Mouse (Mus musculus) hindbrain, embryonic 14.5 days (tissue): ENCODE results near the gene Mical3. TPM values are rescaled to one million over a fixed set of nuclear protein-coding genes. Genes with fewer than 3 reads are reported as not detected.
"Not testable (repeated sequence)": the region's sequence is repeated elsewhere in the genome, so short reads cannot be mapped to it uniquely, and the experiment has no call there.

Source experiments
- ATAC-seq: fragments of 200-750 bp; cut with Nextera tagmentation; 2 replicates; pipeline ENCODE4 v1.8.0; 2017; ENCODE audit warnings: moderate number of reproducible peaks, mild to moderate bottlenecking, moderate TSS enrichment, moderate library complexity; ENCODE audit not compliant: low FRiP score
- DNase-seq: peaks from one replicate; pipeline ENCODE4 v3.0.0-alpha.2; 2015; ENCODE audit warnings: low spot score
- H3K27ac ChIP-seq: fragments of 300-500 bp; sonication (generic); 2 replicates; pipeline ENCODE4 v1.5.1; 2014; ENCODE audit warnings: mild to moderate bottlenecking, moderate library complexity
- H3K27me3 ChIP-seq: fragments of 300-500 bp; sonication (generic); 2 replicates; pipeline ENCODE4 v1.6.1; 2014; ENCODE audit warnings: mild to moderate bottlenecking, low read length, mixed read lengths; ENCODE audit not compliant: control insufficient read depth, insufficient read depth
- H3K36me3 ChIP-seq: fragments of 300-500 bp; sonication (generic); replicated peaks from 2 replicates; pipeline ENCODE4 v1.6.1; 2014; ENCODE audit not compliant: control insufficient read depth, insufficient read depth
- H3K4me1 ChIP-seq: fragments of 300-500 bp; sonication (generic); replicated peaks from 2 replicates; pipeline ENCODE4 v1.6.1; 2014; ENCODE audit warnings: antibody characterized with exemption, low read length, mixed read lengths; ENCODE audit not compliant: control insufficient read depth, insufficient read depth
- H3K4me2 ChIP-seq: fragments of 300-500 bp; sonication (generic); replicated peaks from 2 replicates; pipeline ENCODE4 v1.6.1; 2014; ENCODE audit warnings: mild to moderate bottlenecking, moderate library complexity
- H3K4me3 ChIP-seq: fragments of 300-500 bp; sonication (generic); replicated peaks from 2 replicates; pipeline ENCODE4 v1.5.1; 2014; ENCODE audit warnings: mild to moderate bottlenecking, low read length
- H3K9ac ChIP-seq: fragments of 300-500 bp; sonication (generic); 2 replicates; pipeline ENCODE4 v1.6.1; 2014
- H3K9me3 ChIP-seq: fragments of 300-500 bp; sonication (generic); 2 replicates; pipeline ENCODE4 v1.6.1; 2016; ENCODE audit warnings: low read length; ENCODE audit not compliant: control insufficient read depth
- WGBS: fragments of 180-500 bp; shearing (Covaris S2); extraction: QIAGEN DNeasy Blood & Tissue Kit; methylation state at CpG from one replicate; pipeline ENCODE4 v1.1.7; 2014; 5-methylcytosine and 5-hydroxymethylcytosine counted together
- polyA plus RNA-seq: library from polyadenylated mRNA; unstranded; fragments of >200 nt; fragmentation: Nextera tagmentation; extraction: Ambion mirVana; gene quantifications from 2 replicates; pipeline ENCODE4 v1.2.1, GENCODE M21; 2014

Mical3 gene
- polyA plus RNA-seq, 1 experiment from 2014 or later: 49.4 TPM

DNA sequence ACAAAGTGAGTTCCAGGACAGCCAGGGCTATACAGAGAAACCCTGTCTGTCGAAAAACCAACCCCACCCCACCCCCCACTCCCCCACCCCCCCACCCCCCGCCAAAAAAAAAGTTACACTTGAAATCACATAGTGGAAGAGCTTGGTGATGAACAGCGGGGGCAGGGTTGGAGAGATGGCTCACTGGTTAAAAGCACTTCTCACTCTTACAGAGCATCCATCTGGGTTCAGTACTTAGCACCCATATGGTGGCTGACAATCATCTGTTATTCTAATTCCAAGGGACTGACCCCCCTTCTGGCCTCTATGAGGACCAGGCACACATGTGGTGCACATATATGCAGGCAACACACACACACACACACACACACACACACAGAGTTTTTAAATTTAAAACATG lies 212.8 kb downstream of the Mical3 start:
- no peaks in the 10 kb centered on the region for H3K27me3 ChIP-seq

DNA sequence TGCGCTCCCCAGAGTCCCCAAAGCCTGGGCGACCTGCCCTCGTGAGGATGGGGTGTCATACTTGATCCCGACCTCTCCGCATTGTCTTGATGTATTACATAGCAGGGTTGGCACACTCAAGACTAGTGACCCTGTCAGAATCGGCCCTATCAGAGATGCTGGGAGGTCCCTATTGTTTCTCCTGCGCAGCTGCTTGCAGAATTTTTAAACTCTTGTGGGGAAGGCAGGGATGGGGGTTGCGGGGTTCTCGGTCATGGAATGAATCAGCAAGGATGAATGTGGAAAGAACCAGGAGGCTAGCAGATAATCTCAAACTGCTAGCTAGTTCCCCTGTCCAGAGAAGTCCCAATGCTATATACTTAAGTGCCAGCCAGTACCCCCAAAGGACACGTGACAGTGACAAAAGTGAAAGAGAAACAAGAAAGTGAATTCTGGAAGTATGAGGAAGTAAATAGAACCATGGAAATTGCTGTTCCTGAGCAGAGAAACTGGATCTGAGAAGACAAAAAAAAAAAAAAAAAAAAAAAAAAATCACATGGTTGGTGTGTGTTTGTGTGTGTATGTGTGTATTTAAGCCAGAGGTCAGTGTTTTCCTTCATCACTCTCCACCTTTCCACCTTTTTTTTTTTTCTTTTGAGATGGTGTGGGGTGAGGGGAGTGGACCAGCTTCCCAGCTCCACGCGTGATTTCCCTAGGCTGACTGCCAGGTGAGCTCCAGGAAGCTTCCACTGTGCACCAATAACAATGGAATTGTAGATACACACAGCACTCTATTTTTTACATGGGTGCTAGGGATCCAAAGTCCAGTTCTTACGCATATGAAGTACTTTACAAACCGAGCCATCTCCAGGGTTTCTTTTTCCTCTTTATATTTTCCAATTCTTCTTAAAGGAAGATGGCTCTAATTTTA lies 213.6 kb downstream of the Mical3 start:
- Histone ChIP-seq H3K4me3 (peak overlapping the region; percentile 73), H3K4me1 (peaks cover 10% of the 10 kb centered on the region), H3K4me2 (peak overlapping the region; percentile 88), H3K9ac (peak overlapping the region; percentile 69)
- 32% methylated on average over 8 of the region's 14 CpGs for WGBS
- not testable (repeated sequence) for H3K9me3 ChIP-seq, ATAC-seq, DNase-seq, H3K27me3 ChIP-seq, H3K27ac ChIP-seq, H3K36me3 ChIP-seq

More for the DNA sequence above, 212.8 kb downstream of the Mical3 start:
- H3K9me3 ChIP-seq: no peaks in the 10 kb centered on the region
- no peak overlapping the region for H3K4me3 ChIP-seq
- H3K27ac ChIP-seq: no peak overlapping the region
- WGBS: 59% methylated on average over 3 of the region's 3 CpGs
- peaks cover 10% of the 10 kb centered on the region for H3K4me1 ChIP-seq
- no peaks in the 10 kb centered on the region for H3K36me3 ChIP-seq
- DNase-seq (no peak), ATAC-seq (no peak)
- no peak overlapping the region for H3K4me2 ChIP-seq
- no peak overlapping the region for H3K9ac ChIP-seq

DNA sequence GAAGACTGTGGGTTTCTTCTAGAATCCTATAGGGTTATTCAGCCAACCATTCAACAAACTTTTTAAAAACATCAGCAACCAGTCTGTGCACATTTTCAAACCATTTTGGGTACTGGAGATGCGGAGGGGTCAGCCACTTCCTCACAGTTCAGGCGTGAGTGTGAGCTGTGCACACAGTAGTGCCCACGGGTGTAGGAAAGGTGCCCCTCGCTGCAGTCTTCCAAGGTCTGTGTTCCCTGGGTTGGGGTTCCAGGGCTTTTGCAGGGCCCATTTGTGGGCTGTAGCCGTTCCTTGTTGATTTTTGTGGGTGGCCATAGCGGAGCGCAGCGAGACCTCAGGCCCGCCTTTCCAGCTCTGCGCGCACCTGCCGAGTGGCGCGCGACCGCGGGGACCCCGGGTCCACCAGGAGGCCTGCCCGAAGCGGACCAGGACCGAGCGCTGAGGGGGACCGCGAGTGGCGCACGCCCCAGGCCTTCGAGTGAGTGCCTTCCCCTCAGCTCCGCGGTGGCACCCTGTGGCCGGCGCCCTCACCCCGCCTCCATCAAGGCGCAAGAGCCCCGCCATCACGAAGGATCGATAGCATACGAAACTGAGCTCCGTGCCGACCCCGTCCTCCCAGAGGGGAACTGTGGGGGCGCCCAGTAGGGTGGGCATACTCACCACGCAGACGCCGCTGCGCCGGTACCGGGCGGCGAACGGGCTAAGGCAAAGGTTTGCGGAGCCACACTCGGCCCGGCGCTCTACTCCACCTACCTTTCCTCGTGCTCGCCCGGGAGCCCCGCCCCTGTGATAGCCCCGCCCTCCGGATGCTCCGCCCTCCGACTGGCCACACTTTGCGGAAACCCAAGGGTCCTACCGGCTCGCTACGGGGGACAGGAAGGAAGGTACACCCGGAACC lies 214.5 kb downstream of the Mical3 start, which contains the start of gene Bid:
Bid (minus strand) TSS at position 780 of the 898 bp plus-strand sequence.
- peak; percentile 91 for ATAC-seq
- Histone ChIP-seq H3K27ac (peak within 1 kb of the TSS; percentile 47; the same call in 1 of the 2 replicates), H3K27me3 (no peaks in the 10 kb centered on the region), H3K9me3 (no peaks in the 10 kb centered on the region), H3K4me2 (peak within 1 kb of the TSS; percentile 88), H3K4me1 (peaks cover 10% of the 10 kb centered on the region), H3K4me3 (peak within 1 kb of the TSS; percentile 73), H3K9ac (peak within 1 kb of the TSS; percentile 69), H3K36me3 (no peaks in the 10 kb centered on the region)
- DNase-seq: peak; percentile 72
- WGBS: 1% methylated on average over 66 of the region's 67 CpGs

DNA sequence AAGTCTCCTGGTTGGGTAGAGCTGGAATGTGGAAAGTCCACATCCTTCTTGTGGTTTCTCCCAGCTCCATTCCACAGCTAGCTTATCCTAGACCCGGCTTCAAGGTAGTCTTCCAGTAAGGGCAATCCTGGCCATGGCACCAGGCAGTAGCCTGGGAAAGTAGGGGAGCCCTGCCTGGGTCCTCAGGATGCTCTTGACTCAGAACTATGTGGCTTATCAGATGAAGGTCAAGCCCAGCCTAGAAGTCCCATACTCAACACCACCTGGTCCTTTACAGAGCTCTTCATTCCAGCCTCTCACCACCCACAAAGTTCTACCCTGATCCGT lies 215.2 kb downstream of the Mical3 start:
- H3K27ac ChIP-seq: no peak overlapping the region
- peaks cover 10% of the 10 kb centered on the region for H3K4me1 ChIP-seq
- no peak for ATAC-seq
- no peaks in the 10 kb centered on the region for H3K9me3 ChIP-seq
- no peaks in the 10 kb centered on the region for H3K27me3 ChIP-seq
- H3K4me3 ChIP-seq: peak overlapping the region; percentile 73; the same call in 1 of the 2 replicates
- H3K4me2 ChIP-seq: peak overlapping the region; percentile 88
- 37% methylated on average over 2 of the region's 2 CpGs for WGBS
- H3K9ac ChIP-seq: 0 out of 2 replicates have a peak overlapping the region, but pooled peaks have one; percentile 69
- H3K36me3 ChIP-seq: no peaks in the 10 kb centered on the region
- DNase-seq: no peak

DNA sequence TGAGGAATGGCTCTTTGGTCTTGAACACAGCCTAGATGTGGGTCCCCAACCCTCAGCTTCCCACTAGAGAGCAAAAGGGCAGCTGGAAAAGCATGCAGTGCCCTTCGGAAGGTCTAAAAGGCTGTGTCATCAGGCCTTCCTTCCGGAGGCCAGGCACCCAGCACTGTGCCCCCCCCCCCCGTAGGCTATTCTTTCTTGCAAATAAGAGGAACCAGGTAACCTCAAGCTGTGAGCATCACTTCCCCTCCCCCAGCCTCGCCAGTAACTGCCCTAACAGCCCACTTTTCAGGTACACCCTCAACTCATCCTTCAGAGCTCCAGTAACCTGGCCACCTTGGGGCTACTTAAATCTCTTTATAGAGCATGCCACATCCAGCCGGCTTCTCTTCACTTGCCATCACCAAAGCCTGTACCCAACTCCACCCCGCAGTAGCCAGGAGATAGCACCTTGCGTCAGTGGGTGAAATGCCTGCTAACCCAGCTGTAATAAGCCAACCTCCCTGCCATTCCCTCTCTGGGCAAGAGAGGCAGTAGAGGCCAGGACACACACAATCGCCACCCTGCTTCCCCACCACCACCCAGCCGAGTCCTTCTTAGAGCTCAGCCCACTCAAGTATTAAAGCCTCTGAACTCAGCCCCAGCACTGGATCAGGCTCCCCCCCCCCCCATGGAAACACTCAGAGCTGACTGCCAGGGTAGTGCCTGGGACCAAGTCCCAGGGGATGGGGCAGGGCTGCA lies 215.7 kb downstream of the Mical3 start:
- no peaks in the 10 kb centered on the region for H3K27me3 ChIP-seq
- DNase-seq (no peak), ATAC-seq (no peak)
- WGBS: 54% methylated on average over 9 of the region's 9 CpGs
- H3K4me3 ChIP-seq: peak overlapping the region; percentile 73; the same call in 1 of the 2 replicates
- H3K36me3 ChIP-seq: no peaks in the 10 kb centered on the region
- H3K9me3 ChIP-seq: no peaks in the 10 kb centered on the region
- no peak overlapping the region for H3K27ac ChIP-seq
- peak overlapping the region; percentile 88 for H3K4me2 ChIP-seq
- H3K4me1 ChIP-seq: peaks cover 10% of the 10 kb centered on the region
- no peak overlapping the region for H3K9ac ChIP-seq

DNA sequence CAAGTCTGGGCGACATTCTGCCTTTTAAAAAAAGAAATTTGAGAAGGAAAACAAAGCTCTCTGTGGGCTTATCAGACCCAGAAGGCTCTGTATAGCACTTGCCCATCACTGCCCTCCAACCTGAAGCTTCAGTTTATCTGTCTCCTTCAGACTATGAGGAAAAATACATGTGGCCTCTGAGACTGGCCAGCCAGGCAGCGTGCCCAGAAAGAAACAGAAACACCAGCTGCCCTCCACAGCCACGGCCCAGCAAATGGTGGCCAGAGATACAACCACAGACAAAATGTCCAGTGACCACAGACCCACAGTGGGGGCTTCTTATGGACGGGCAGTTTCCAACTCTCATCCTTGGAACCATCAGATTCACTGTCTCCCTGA lies 216.3 kb downstream of the Mical3 start:
- peaks cover 10% of the 10 kb centered on the region for H3K4me1 ChIP-seq
- ATAC-seq (no peak), DNase-seq (no peak)
- no peaks in the 10 kb centered on the region for H3K27me3 ChIP-seq
- no peak overlapping the region for H3K4me2 ChIP-seq
- no peak overlapping the region for H3K9ac ChIP-seq
- no peaks in the 10 kb centered on the region for H3K36me3 ChIP-seq
- 87% methylated on average over 4 of the region's 4 CpGs for WGBS
- H3K9me3 ChIP-seq: no peaks in the 10 kb centered on the region
- H3K27ac ChIP-seq: no peak overlapping the region
- no peak overlapping the region for H3K4me3 ChIP-seq

DNA sequence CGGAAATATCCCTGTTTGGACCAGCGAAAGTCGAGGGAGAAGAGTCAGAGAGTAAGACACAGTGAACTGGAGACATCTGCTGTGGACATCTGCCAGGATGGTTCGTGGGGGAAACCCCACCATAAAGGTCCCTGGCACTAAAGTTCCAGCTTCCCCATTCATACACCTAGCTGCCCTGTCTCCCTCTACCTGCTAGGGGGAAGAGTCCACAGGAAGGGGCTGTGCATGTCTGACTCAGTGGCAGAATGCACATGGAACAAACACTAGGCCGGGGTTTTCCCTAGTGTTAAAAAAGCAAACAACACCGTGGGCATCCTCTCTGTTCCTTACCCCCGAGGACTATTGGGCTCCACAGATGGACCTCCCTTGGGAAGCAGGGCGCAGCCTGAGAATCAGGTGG lies 217.0 kb downstream of the Mical3 start:
- H3K4me1 ChIP-seq: peaks cover 10% of the 10 kb centered on the region
- H3K36me3 ChIP-seq: no peaks in the 10 kb centered on the region
- H3K27me3 ChIP-seq: no peaks in the 10 kb centered on the region
- H3K9me3 ChIP-seq: no peaks in the 10 kb centered on the region
- no peak overlapping the region for H3K4me2 ChIP-seq
- ATAC-seq (no peak), DNase-seq (no peak)
- no peak overlapping the region for H3K4me3 ChIP-seq
- H3K27ac ChIP-seq: no peak overlapping the region
- no peak overlapping the region for H3K9ac ChIP-seq
- WGBS: 90% methylated on average over 8 of the region's 8 CpGs

DNA sequence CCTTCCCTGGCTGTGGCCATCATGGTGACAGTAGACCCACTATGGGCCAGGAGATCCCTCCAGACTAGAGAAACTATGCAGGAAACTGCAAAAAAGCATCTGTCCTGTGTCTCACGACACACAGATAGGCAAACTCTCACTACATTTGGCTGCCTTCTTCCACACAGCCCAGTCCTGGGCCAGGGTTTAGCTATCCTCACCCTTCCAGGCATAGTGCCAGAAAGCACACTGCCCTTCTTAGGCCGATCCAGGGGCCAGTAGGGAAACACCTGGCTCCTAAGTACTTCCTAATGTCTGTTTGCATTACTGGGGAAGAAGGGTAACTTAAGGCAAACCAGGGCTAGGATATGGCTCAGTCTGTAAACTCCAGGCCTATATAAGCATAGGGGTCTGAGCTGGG lies 217.9 kb downstream of the Mical3 start:
- Histone ChIP-seq H3K4me1 (peaks cover 10% of the 10 kb centered on the region), H3K9ac (no peak overlapping the region), H3K36me3 (no peaks in the 10 kb centered on the region), H3K9me3 (no peaks in the 10 kb centered on the region), H3K27me3 (no peaks in the 10 kb centered on the region), H3K27ac (no peak overlapping the region), H3K4me2 (no peak overlapping the region), H3K4me3 (no peak overlapping the region)
- 69% methylated on average over 2 of the region's 2 CpGs for whole genome bisulfite sequencing
- ATAC-seq: no peak
- DNase-seq: no peak
